Mouse (Mus musculus): Measurements from ENCODE around the gene Thrsp.

Thrsp gene

DNA sequence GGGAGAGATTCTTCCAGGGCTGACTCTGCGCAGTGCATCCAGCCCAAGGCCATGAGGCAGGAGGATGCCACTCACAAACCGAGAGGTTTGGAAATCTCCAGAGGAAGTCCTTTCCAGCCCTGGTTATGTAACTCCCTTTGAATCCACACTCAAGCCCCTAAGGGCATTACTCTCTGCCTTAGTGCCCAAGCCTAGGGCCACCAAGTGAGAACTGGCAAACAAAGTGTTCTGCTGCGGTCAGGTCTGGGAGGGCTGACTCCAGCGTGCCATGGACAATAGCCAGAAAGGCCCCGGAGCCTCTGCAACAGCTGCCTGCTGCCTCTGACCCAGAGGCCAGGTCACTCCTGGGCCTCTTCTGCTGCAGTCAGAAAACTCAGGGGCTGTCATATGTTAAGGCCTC, 1.2 kb upstream of the Thrsp start:
- no peak for DNase-seq (ENCODE audit: extremely low spot score, low read depth, low spot score)

DNA sequence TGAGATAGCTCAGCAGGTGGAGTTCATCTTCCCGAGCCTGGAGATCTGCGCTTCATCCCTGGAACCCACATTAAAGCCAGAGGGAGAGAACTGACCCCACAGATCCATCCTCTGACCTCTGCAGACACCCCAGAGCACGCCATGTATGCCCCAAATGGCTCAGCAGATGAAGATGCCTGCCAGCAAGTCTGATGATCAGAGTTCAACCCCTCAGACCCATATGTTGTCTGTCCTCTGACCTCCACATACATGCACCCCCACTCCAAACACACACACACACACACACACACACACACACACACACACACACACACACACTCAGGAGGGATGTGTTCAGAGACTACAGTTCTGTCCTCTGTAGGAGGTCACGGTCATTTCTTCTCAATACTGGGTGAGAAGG, 1.1 kb downstream of the Thrsp start:
- DNase-seq (ENCODE audit: extremely low spot score, low read depth, low spot score) = no peak

DNA sequence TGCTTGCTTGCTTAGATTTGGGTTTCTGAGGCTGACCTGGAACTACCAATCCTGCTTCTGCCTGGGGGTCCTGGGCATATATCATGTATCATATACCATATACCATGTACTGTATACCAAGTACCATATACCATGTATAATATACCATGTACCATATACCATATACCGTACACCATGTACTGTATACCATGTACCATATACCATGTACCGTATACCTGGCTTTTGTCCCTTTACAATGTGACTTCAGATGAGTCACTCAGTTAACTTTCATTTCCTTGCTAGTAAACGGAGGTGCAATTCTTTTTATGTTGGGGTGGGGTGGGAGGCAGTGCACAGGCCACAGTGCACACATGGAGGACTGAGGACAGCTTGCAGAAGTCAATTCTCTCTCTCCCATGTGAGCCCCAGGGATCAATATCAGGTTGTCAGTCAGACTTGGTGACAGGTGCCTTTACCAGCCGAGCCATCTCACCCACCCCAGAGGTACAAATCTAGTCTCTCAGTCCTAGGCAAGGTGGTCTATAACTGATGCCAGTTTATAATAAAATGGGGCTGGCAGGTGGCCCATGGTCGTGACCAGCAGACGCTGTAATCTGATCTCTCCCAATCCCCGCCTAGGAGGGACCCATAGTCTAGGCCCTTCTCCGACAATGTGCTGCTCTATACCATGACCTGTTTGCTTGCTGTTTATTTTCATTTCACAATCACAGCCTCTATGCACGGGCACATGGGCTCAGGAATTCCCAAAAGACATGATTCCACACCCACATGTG, 2.4 kb downstream of the Thrsp start:
- no peak for DNase-seq (ENCODE audit: extremely low spot score, low read depth, low spot score)

DNA sequence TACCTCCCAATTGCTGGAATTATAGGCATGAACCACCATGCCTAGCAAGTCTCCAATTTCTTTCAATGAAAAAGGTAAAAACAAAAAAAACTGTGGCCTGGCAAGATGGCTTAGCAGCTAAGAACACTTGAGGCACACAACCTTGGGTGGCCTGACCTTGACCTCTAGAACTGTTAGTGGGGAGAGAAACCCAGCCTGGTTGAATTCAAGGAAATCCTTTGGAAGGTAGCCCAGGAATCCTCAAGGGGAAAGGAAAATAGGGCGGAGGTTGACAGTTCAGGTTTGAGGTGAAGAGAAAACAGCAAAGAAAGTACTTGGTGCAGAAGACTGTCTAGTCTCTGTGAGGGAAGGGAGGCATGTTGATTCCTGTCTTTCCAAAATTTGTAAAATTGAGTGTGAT, 3.1 kb downstream of the Thrsp start:
- DNase-seq (ENCODE audit: extremely low spot score, low read depth, low spot score) = no peak

- no peak for DNase-seq (ENCODE audit: extremely low spot score, low read depth, low spot score)
Observed at GRCm38 (mm10) chr7:97413981-97414380, 3.5 kb downstream of the Thrsp start.

DNA sequence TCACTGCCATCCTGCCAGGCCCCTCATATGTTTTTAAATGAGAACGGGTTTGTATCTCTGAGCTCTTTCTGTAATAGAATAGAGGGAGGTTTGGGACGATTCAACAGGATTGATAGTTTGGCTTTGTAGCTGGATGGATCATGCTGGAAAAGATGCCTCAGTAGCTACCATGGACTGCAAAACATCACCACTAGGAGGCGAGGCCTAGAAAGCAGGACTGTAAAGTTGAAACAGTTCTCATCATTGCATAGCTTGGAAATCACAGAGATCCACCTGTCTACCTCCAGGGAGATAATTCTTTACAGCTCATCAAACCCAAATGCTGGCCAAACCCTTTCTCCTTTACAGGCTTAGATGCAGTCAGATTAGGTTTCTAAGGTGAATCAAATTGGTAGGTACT, 6.0 kb downstream of the Thrsp start:
- no peak for DNase-seq (ENCODE audit: extremely low spot score, low read depth, low spot score)

- DNase-seq (ENCODE audit: extremely low spot score, low read depth, low spot score) = no peak
Observed at GRCm38 (mm10) chr7:97411106-97411505, 6.4 kb downstream of the Thrsp start.

GRCm38 (mm10) chr7:97407145-97407544, 10.4 kb downstream of the Thrsp start:
- no peak for DNase-seq (ENCODE audit: extremely low spot score, low read depth, low spot score)

DNA sequence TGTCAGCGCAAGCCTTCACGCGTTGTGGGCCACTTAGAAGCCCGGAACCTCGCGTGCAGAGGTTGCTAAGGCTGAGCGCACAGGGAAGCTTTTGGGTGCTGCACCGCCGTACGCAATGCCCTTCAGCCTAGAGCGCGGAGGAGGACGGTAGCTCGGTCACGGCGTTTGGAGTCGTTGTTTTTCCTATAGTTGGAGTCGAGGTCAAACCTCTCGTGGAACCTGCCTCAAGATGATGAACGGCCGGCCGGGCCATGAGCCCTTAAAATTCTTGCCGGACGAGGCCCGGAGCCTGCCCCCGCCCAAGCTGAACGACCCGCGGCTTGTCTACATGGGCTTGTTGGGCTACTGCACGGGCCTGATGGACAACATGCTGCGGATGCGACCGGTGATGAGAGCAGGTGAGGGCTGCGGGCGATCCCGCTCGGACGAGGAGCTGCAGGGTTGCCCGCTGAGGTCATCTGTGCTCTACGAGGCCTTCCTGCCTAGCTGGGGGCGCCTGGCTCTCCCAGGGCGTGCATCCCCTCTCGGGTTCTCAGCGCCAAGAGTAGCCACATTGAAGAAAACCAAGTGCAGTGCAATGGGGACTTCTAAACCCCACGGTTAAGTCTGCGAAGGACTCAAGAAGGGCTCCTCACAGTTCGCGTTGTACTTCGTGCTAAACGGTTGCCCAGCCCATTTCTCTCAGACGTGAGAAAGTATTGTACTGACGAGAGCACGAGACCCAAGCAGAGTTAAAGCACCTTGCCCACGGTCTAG, 17.4 kb downstream of the Thrsp start, which contains the start of gene Ndufc2:
Gene Ndufc2, plus strand, starts transcription at position 44 of the 756 bp plus-strand sequence.
- peak; percentile 50 for DNase-seq (ENCODE audit: extremely low spot score, low read depth, low spot score)

- DNase-seq (ENCODE audit: extremely low spot score, low read depth, low spot score) = no peak
Observed at GRCm38 (mm10) chr7:97398943-97399342, 18.6 kb downstream of the Thrsp start.

DNA sequence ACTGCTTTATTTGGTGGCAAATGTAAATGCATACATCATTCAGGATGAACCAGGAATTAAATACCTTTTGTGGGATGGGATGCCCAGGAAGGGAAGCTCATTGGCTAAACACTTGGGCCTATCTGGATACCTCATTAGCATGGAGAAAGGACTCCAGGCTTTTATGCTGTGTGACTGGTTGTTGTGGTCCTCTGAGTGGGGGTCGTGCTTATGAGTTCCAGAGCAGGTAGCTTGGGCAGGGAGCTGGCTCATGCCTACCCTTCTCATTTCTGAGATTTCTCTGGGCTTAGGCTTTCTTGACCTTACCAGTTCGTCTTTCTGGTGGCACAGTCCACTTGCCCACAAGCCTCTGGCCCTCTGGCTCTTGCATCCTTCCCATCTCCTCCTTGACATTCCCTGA, 23.2 kb downstream of the Thrsp start:
- DNase-seq (ENCODE audit: extremely low spot score, low read depth, low spot score) = no peak

- no peak for DNase-seq (ENCODE audit: extremely low spot score, low read depth, low spot score)
Observed at GRCm38 (mm10) chr7:97392079-97392445, 25.5 kb downstream of the Thrsp start.

DNA sequence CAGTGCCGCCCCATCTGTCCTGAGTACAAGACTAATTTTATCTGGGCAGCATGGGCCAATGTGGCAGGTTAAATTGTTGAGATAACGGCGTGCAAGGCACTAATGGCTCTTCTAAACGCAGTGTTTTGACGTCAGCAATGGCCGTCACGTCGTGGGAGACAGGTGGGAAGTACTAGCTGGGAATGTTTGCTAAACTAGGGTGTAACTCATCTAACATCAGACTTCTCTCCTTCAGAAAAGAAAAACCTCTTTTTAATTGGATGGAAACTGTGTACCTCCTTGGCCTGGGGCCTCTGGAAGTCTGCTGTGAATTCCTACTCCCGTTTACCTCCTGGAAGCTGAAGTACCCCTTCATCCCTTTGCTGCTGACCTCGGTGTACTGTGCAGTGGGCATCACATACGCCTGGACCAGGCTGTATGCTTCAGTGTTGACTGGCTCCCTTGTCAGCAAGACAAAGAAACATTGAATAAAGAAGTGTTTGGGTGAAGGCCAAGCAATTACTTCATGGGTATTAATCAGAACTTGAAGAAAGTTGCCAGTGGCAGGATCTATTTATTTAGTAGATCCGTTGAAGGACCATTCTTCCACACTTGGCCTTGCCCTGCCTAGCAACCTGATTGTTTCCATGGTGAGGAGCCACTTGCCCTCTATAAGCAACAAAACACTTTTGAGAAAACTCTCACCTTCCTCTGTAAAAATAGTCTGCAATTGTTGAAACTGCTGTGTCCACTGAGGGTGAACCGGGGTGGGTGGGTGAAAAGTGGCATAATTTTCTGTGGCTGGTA, 26.0 kb downstream of the Thrsp start:
- no peak for DNase-seq (ENCODE audit: extremely low spot score, low read depth, low spot score)

GRCm38 (mm10) chr7:97388541-97388940, 29.0 kb downstream of the Thrsp start:
- DNase-seq (ENCODE audit: extremely low spot score, low read depth, low spot score) = no peak

DNA sequence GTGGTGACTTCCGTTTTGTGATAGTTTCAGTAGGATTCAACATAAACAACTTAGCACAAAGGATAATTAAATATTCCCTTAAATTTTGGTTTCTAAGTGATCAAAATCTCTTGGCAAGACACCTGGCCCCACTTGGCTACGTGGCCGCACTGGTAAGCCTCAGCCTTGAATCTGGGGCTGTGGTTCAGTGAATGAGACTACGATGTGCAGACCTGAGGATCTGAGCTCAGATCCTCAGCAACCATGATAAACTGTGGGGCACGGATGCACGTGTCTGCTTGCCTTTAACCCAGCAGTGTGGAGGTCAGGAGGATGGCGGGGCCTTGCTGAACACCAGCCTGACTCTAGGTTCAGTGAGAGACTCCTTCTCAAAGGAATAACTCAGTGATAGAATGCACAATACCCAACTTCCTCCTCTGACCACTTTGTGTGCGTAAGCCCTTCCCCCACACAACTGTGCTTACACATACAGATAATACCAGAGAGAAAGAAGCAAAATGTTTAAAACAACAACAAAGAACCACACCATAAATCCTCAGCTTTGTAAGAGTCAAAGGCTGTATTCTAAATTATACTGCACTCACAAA, 29.9 kb downstream of the Thrsp start:
- DNase-seq (ENCODE audit: extremely low spot score, low read depth, low spot score) = no peak

- no peak for DNase-seq (ENCODE audit: extremely low spot score, low read depth, low spot score)
Observed at GRCm38 (mm10) chr7:97386806-97387370, 30.6 kb downstream of the Thrsp start.

DNA sequence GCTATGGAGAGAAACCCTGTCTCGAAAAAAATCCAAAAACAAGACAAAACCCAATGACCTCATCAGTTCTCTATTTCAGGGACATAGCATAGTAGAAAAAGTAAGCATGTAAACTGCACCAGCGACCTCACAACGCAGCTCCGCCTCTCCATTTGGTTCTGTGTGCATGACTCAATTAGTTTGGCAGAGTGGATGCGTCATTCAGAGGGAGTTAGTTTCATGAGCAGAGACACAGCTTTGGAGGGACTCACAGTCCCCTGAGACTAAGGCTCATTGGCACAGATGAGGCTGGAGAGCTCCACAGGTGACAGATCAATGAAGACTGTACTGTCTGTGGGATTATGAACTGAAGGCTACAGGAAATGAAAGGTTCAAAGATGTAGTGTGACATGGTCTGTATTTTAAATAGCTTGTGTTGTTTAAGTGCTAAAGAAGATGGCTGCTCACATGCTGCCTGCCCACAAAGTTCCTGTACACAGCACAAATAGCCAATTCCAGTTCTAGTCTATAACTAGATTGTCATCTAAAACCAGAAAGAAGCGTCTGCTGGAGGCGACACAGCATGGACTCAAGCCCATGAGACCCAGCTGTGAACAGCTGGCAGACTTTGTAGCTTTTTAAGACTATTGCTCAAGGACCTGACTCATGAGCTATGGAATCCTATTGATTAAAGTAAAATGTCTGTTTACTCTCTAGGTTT, 31.3 kb downstream of the Thrsp start:
- DNase-seq (ENCODE audit: extremely low spot score, low read depth, low spot score) = no peak

- DNase-seq (ENCODE audit: extremely low spot score, low read depth, low spot score) = no peak
Observed at GRCm38 (mm10) chr7:97383496-97384132, 33.9 kb downstream of the Thrsp start.

DNA sequence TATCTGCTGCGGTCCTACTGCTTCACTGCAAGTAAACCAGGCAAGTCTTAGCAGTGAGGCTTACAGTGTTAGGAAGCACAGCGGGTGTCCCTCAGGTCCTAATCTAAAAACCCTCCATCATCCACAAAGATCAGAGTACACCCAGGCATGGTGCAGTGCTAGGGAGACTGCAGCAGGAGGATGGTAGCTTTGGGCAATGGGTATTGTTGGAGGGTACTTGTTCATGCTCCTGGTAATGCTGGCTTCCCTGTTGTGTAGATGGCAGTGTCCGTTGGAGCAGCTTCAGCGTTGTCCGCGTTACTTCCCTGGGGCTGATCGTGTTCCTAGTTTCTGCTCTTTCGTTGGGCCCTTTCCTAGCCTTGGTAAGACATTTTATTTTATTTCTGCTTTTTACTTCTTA, 34.9 kb downstream of the Thrsp start:
- DNase-seq (ENCODE audit: extremely low spot score, low read depth, low spot score) = no peak
